ENCODE assay signal across 8 mouse cellular contexts in the genomic region with DNA sequence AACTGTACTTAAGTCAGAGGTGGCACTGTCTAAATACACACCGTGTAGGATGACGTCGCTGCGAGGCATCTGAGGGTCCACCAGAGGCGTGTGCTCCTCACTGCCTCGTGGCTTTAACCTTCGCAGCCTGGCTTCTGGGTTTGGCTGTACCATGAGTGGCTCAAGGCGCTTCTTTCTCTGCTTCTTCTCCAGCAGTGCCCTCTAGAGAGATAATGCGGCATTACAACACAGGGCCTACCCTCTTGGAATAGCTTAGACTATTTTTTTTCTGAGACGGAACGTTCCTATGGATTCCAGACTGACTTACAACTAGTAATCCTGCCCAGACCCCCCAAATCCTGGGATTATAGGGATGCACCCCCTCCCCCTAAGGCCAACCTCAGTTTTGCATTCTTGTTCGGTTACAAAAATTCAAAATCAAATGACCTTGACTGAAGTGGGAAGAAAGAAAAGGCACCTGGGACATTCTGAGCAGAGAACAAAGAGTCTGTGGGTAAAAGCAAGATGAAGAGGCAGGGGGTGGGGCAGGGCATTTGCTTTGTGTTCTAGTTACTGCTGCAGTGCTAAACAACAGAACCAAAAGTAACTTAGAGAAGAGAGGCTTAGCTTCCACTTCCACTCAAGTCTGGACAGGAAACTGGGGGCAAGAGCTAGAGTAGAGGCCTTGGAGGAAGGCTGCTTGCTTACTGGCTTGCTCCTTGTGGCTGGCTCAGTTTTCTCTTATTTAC. TPM values are rescaled to one million over a fixed set of nuclear protein-coding genes. Genes with fewer than 3 reads are reported as not detected.
DNase-seq lines count a peak whose midpoint lies in the region; ATAC-seq and TF ChIP-seq lines count a peak whose summit lies in the region.

No protein-coding gene starts in this region.

- H3K9me3 ChIP-seq in ES-E14 (ENCODE audit: control insufficient read depth, insufficient read depth, low read depth, low read length), result no peaks in the 10 kb centered on the region
- no peaks in the 10 kb centered on the region; the same call in 1 of the 2 replicates for H3K9me3 ChIP-seq in forebrain, embryonic 14.5 days (replicated peaks; ENCODE audit: control insufficient read depth, low read length)
- no peaks in the 10 kb centered on the region for H3K9me3 ChIP-seq in liver, postnatal 0 days (ENCODE audit: low read length)
- H3K9me3 ChIP-seq in neural tube, embryonic 14.5 days (ENCODE audit: control insufficient read depth, low read length), result no peaks in the 10 kb centered on the region

- no peak overlapping the region for H3K4me2 ChIP-seq in forebrain, embryonic 14.5 days (ENCODE audit: low read length)
- H3K4me2 ChIP-seq in liver, postnatal 0 days (ENCODE audit: low read depth, low read length), result no peak overlapping the region
- H3K4me2 ChIP-seq in neural tube, embryonic 14.5 days (ENCODE audit: low read depth, low read length), result no peak overlapping the region

- no peaks in the 10 kb centered on the region for H3K27me3 ChIP-seq in forebrain, embryonic 14.5 days (replicated peaks; ENCODE audit: control insufficient read depth, insufficient read depth, low read length)
- no peaks in the 10 kb centered on the region for H3K27me3 ChIP-seq in liver, postnatal 0 days (ENCODE audit: insufficient read depth, low read length)
- no peaks in the 10 kb centered on the region for H3K27me3 ChIP-seq in neural tube, embryonic 14.5 days (ENCODE audit: control insufficient read depth, insufficient read depth, low read length)

- no peak for TF ChIP-seq EP300 in liver, postnatal 0 days (IDR thresholded peaks at IDR 0.05; ENCODE audit: low read depth)

- peak; percentile 77 for TF ChIP-seq CTCF in liver, postnatal 0 days (IDR thresholded peaks at IDR 0.05; ENCODE audit: low read depth)

- peaks cover 9 to 19% of the 10 kb centered on the region in 2 experiments; a peak in 3 of 4 replicates for H3K4me1 ChIP-seq in ES-E14 (ENCODE audit: control insufficient read depth in 2 of 2, insufficient read depth in 2 of 2, low read length in 2 of 2, poor library complexity in 1 of 2)
- no peaks in the 10 kb centered on the region; the same call in 1 of the 2 replicates for H3K4me1 ChIP-seq in forebrain, embryonic 14.5 days (ENCODE audit: control insufficient read depth, insufficient read depth, low read length)
- 0 out of 2 replicates have a peak, but pooled peaks cover 3% of the 10 kb centered on the region for H3K4me1 ChIP-seq in liver, postnatal 0 days (ENCODE audit: insufficient read depth)
- no peaks in the 10 kb centered on the region for H3K4me1 ChIP-seq in neural tube, embryonic 14.5 days (ENCODE audit: control insufficient read depth, insufficient read depth, low read length)

- intact Hi-C loops in heart, postnatal 14 days (cut with DNase I), result no loop called here

- H3K4me3 ChIP-seq in ES-E14 (ENCODE audit: insufficient read depth in 1 of 2, low read depth in 1 of 2, low read length in 2 of 2, poor library complexity in 1 of 2, severe bottlenecking in 1 of 2), result peak overlapping the region in 1 of 2 experiments; percentile 13; a peak in 1 of 4 replicates
- H3K4me3 ChIP-seq in forebrain, embryonic 14.5 days (ENCODE audit: low read depth, low read length), result no peak overlapping the region
- H3K4me3 ChIP-seq in liver, postnatal 0 days (ENCODE audit: low read depth, low read length), result no peak overlapping the region
- no peak overlapping the region for H3K4me3 ChIP-seq in neural tube, embryonic 14.5 days (ENCODE audit: low read depth, low read length)

- 14% methylated on average over 12 of the region's 12 CpGs for WGBS in forebrain, embryonic 14.5 days
- WGBS in liver, postnatal 0 days (ENCODE audit: insufficient replicate concordance), result 20% methylated on average over 12 of the region's 12 CpGs
- 22% methylated on average over 12 of the region's 12 CpGs for WGBS in neural tube, embryonic 14.5 days

- peak overlapping the region; percentile 41 for H3K27ac ChIP-seq in ES-E14 (ENCODE audit: insufficient read depth, low read depth, low read length, poor library complexity, severe bottlenecking)
- no peak overlapping the region for H3K27ac ChIP-seq in forebrain, embryonic 14.5 days (ENCODE audit: low read depth, low read length)
- H3K27ac ChIP-seq in liver, postnatal 0 days (ENCODE audit: low read depth), result no peak overlapping the region
- H3K27ac ChIP-seq in neural tube, embryonic 14.5 days (ENCODE audit: low read depth, low read length), result peak overlapping the region; percentile 5; the same call in 1 of the 2 replicates

- H3K36me3 ChIP-seq in ES-E14 (ENCODE audit: control insufficient read depth, insufficient read depth, low read length, poor library complexity, severe bottlenecking), result peaks cover 7% of the 10 kb centered on the region; the same call in 1 of the 2 replicates
- peaks cover 37% of the 10 kb centered on the region for H3K36me3 ChIP-seq in forebrain, embryonic 14.5 days (ENCODE audit: control insufficient read depth, insufficient read depth, low read length)
- H3K36me3 ChIP-seq in liver, postnatal 0 days (replicated peaks; ENCODE audit: insufficient read depth, low read length), result no peaks in the 10 kb centered on the region
- peaks cover 13% of the 10 kb centered on the region for H3K36me3 ChIP-seq in neural tube, embryonic 14.5 days (ENCODE audit: control insufficient read depth, insufficient read depth, low read length)

- peak; percentile 94 for DNase-seq in ES-E14 (ENCODE audit: low read depth, low spot score)
- DNase-seq in c-Kit-positive CD71-positive TER-119-negative erythroid progenitor cells, embryonic 14.5 days (ENCODE audit: low read depth), result peak; percentile 63
- peak; percentile 88 for DNase-seq in forebrain, embryonic 14.5 days (ENCODE audit: low spot score)
- peak; percentile 59 to 82 for DNase-seq in heart, postnatal 14 days
- peak; percentile 88 to 89 for DNase-seq in kidney, postnatal 4 days
- peak; percentile 68 for DNase-seq in liver, postnatal 0 days
- peak; percentile 70 for DNase-seq in thymus, postnatal 25 days

- no peak overlapping the region for H3K9ac ChIP-seq in ES-E14 (ENCODE audit: insufficient read depth, low read depth, low read length, poor library complexity, severe bottlenecking)
- H3K9ac ChIP-seq in forebrain, embryonic 14.5 days (ENCODE audit: low read length), result no peak overlapping the region
- H3K9ac ChIP-seq in liver, postnatal 0 days (replicated peaks), result no peak overlapping the region
- H3K9ac ChIP-seq in neural tube, embryonic 14.5 days (replicated peaks; ENCODE audit: low read depth, low read length), result no peak overlapping the region

- peak; percentile 84 for ATAC-seq in forebrain, embryonic 14.5 days
- ATAC-seq in liver, postnatal 0 days, result peak; percentile 49; the same call in 1 of the 2 replicates
- peak; percentile 75; the same call in 1 of the 2 replicates for ATAC-seq in neural tube, embryonic 14.5 days (ENCODE audit: low read depth)

- in situ Hi-C loops in ES-E14 (cut with MboI; ENCODE audit: low sequenced_read_pairs in 2 of 2, unreplicated experiment in 2 of 2), result no loop called here

TF ChIP-seq in ES-E14, 5 proteins besides CTCF, POLR2A, EP300 and RAD21:
- TF ChIP-seq CHD2 (IDR thresholded peaks at IDR 0.05; ENCODE audit: low read depth, low read length), result no peak
- TF ChIP-seq HCFC1 (IDR thresholded peaks at IDR 0.05; ENCODE audit: borderline replicate concordance, insufficient read depth, low read length), result 0 out of 2 replicates have a peak, but pooled peaks have one; percentile 22
- no peak for TF ChIP-seq MAFK (IDR thresholded peaks at IDR 0.05; ENCODE audit: insufficient read depth, low read depth, low read length)
- TF ChIP-seq ZNF384 (IDR thresholded peaks at IDR 0.05; ENCODE audit: low read depth, low read length), result peak; percentile 74
- TF ChIP-seq ZC3H11A (IDR thresholded peaks at IDR 0.05; ENCODE audit: borderline replicate concordance, low read depth, low read length), result no peak

RNA-seq across cellular contexts. Expression of a gene that starts 21.1 kb away (rescaled TPM):
- total RNA-seq in ES-E14 (2012; rRNA removed), result 10.5 and 11.7 TPM in 2 replicates
- polyA plus RNA-seq in forebrain, embryonic 14.5 days (2014; fragmentation: Nextera tagmentation; extraction: Ambion mirVana), result 10.4 and 11.5 TPM in 2 replicates
- 1 to 10 TPM; 8.0 to 8.3 TPM for total RNA-seq in heart, postnatal 14 days (2021)
- 0.81 and 1.2 TPM in 2 replicates for polyA plus RNA-seq in liver, postnatal 0 days (2015; fragmentation: Nextera tagmentation; extraction: Ambion mirVana)
- polyA plus RNA-seq in neural tube, embryonic 14.5 days (2014; fragmentation: Nextera tagmentation; extraction: Ambion mirVana), result 17.7 and 22.4 TPM in 2 replicates

RNA-seq across cellular contexts. Expression of a gene that starts 28.1 kb away (rescaled TPM):
- 31.1 and 31.9 TPM in 2 replicates for total RNA-seq in ES-E14 (2012; rRNA removed)
- polyA plus RNA-seq in forebrain, embryonic 14.5 days (2014; fragmentation: Nextera tagmentation; extraction: Ambion mirVana), result 128 and 131 TPM in 2 replicates
- total RNA-seq in heart, postnatal 14 days (2021), result 10 to 100 TPM; 10.3 to 12.9 TPM
- 30.0 and 31.3 TPM in 2 replicates for polyA plus RNA-seq in liver, postnatal 0 days (2015; fragmentation: Nextera tagmentation; extraction: Ambion mirVana)
- polyA plus RNA-seq in neural tube, embryonic 14.5 days (2014; fragmentation: Nextera tagmentation; extraction: Ambion mirVana), result 76.0 and 82.6 TPM in 2 replicates

RNA-seq across cellular contexts. Expression of a gene that starts 28.2 kb away (rescaled TPM):
- 24.1 and 36.4 TPM in 2 replicates for total RNA-seq in ES-E14 (2012; rRNA removed)
- 18.4 and 21.5 TPM in 2 replicates for polyA plus RNA-seq in forebrain, embryonic 14.5 days (2014; fragmentation: Nextera tagmentation; extraction: Ambion mirVana)
- total RNA-seq in heart, postnatal 14 days (2021), result 1 to 10 TPM; 4.1 to 6.3 TPM
- polyA plus RNA-seq in liver, postnatal 0 days (2015; fragmentation: Nextera tagmentation; extraction: Ambion mirVana), result 5.5 and 5.7 TPM in 2 replicates
- polyA plus RNA-seq in neural tube, embryonic 14.5 days (2014; fragmentation: Nextera tagmentation; extraction: Ambion mirVana), result 4.6 and 4.9 TPM in 2 replicates

RNA-seq across cellular contexts. Expression of a gene that starts 33.9 kb away (rescaled TPM):
- 5.6 and 6.8 TPM in 2 replicates for total RNA-seq in ES-E14 (2012; rRNA removed)
- 0.18 and 0.37 TPM in 2 replicates for polyA plus RNA-seq in forebrain, embryonic 14.5 days (2014; fragmentation: Nextera tagmentation; extraction: Ambion mirVana)
- total RNA-seq in heart, postnatal 14 days (2021), result 1 to 10 TPM; 4.6 to 5.0 TPM
- 0.28 and 0.34 TPM in 2 replicates for polyA plus RNA-seq in liver, postnatal 0 days (2015; fragmentation: Nextera tagmentation; extraction: Ambion mirVana)
- 0.24 and 0.57 TPM in 2 replicates for polyA plus RNA-seq in neural tube, embryonic 14.5 days (2014; fragmentation: Nextera tagmentation; extraction: Ambion mirVana)

RNA-seq across cellular contexts. Expression of a gene that starts 40.7 kb away (rescaled TPM):
- 0.16 TPM in 1 of 2 replicates, not detected in the other for total RNA-seq in ES-E14 (2012; rRNA removed)
- polyA plus RNA-seq in forebrain, embryonic 14.5 days (2014; fragmentation: Nextera tagmentation; extraction: Ambion mirVana), result 0.32 and 0.61 TPM in 2 replicates
- not detected for total RNA-seq in heart, postnatal 14 days (2021)
- not detected in 2 replicates for polyA plus RNA-seq in liver, postnatal 0 days (2015; fragmentation: Nextera tagmentation; extraction: Ambion mirVana)
- 0.19 and 0.66 TPM in 2 replicates for polyA plus RNA-seq in neural tube, embryonic 14.5 days (2014; fragmentation: Nextera tagmentation; extraction: Ambion mirVana)

Comparison
In these comparisons a context has a peak if more than half of its experiments do, and no peak if none do; other contexts are left out.
1. H3K27ac ChIP-seq: peak in ES-E14 (single experiment) and neural tube, embryonic 14.5 days (single experiment); none in forebrain, embryonic 14.5 days (single experiment) and liver, postnatal 0 days (single experiment).
2. Peak in every context shown above with its lines, with median percentiles within 50 percentile points of each other: DNase-seq and ATAC-seq.